Mouse (Mus musculus): ENCODE measurements around the gene Olfm2. TPM values are rescaled to one million over a fixed set of nuclear protein-coding genes. Genes with fewer than 3 reads are reported as not detected.

The Olfm2 gene
- polyA plus RNA-seq, 1 experiment from 2014 or later: 64.4 TPM

DNA sequence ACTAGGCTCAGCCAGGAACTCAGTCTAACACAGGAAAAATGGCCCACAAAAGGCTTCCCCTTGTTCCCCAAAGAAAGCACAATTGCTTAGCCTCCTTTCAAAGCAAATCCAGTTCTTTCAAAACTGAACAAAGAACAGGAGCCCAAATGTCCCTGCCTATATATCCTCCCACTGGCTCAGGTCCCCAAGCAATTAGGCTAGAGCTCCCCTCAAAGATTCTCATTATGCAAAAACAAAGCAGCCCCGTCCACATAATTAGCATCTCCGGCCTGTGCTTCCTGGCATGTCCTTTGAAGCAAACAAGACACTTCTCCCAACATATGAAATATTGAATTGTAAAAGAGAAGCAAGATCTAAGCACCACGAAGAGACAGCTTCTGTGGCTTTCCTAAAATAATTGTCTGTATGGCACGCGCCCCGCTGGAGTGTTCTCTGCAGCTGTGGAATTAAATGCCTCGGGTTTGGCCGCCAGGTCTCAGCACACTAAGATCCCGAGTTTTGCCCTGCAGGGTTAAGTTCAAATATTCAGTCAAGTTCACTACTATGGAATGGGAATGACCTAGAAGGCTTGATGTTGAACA, 65.7 kb downstream of the Olfm2 start:
- 73% methylated on average over 9 of the region's 9 CpGs for WGBS
- Histone ChIP-seq H3K9ac (ENCODE audit: low read depth, low read length) (no peak overlapping the region), H3K4me3 (ENCODE audit: low read depth, low read length) (no peak overlapping the region), H3K36me3 (ENCODE audit: control insufficient read depth, insufficient read depth, low read length) (no peaks in the 10 kb centered on the region), H3K9me3 (ENCODE audit: control insufficient read depth, low read length) (no peaks in the 10 kb centered on the region), H3K4me1 (replicated peaks; ENCODE audit: control insufficient read depth, insufficient read depth, low read length) (no peaks in the 10 kb centered on the region), H3K27ac (ENCODE audit: low read depth, low read length) (0 out of 2 replicates have a peak overlapping the region, but pooled peaks have one; percentile 27), H3K27me3 (ENCODE audit: control insufficient read depth, insufficient read depth, low read length) (no peaks in the 10 kb centered on the region), H3K4me2 (replicated peaks; ENCODE audit: low read depth, low read length) (no peak overlapping the region)
- ATAC-seq (ENCODE audit: low FRiP score): no peak
- DNase-seq (ENCODE audit: low spot score): no peak

- WGBS: 94% methylated on average over 12 of the region's 12 CpGs
- H3K4me3 ChIP-seq (ENCODE audit: low read depth, low read length): no peak overlapping the region
- H3K4me2 ChIP-seq (replicated peaks; ENCODE audit: low read depth, low read length): no peak overlapping the region
- H3K27me3 ChIP-seq (ENCODE audit: control insufficient read depth, insufficient read depth, low read length): no peaks in the 10 kb centered on the region
- DNase-seq (ENCODE audit: low spot score) (no peak), ATAC-seq (ENCODE audit: low FRiP score) (no peak)
- no peaks in the 10 kb centered on the region for H3K36me3 ChIP-seq (ENCODE audit: control insufficient read depth, insufficient read depth, low read length)
- H3K4me1 ChIP-seq (replicated peaks; ENCODE audit: control insufficient read depth, insufficient read depth, low read length): no peaks in the 10 kb centered on the region
- 0 out of 2 replicates have a peak overlapping the region, but pooled peaks have one; percentile 17 for H3K27ac ChIP-seq (ENCODE audit: low read depth, low read length)
- H3K9ac ChIP-seq (ENCODE audit: low read depth, low read length): no peak overlapping the region
- H3K9me3 ChIP-seq (ENCODE audit: control insufficient read depth, low read length): no peaks in the 10 kb centered on the region
Measured at GRCm38 (mm10) chr9:20677892-20678291, 68.3 kb downstream of the Olfm2 start.

GRCm38 (mm10) chr9:20672047-20672446, 74.1 kb downstream of the Olfm2 start:
- ATAC-seq (ENCODE audit: low FRiP score): no peak
- Histone ChIP-seq H3K27me3 (ENCODE audit: control insufficient read depth, insufficient read depth, low read length) (no peaks in the 10 kb centered on the region), H3K27ac (ENCODE audit: low read depth, low read length) (no peak overlapping the region), H3K9me3 (ENCODE audit: control insufficient read depth, low read length) (no peaks in the 10 kb centered on the region), H3K9ac (ENCODE audit: low read depth, low read length) (no peak overlapping the region), H3K4me2 (replicated peaks; ENCODE audit: low read depth, low read length) (no peak overlapping the region), H3K36me3 (ENCODE audit: control insufficient read depth, insufficient read depth, low read length) (no peaks in the 10 kb centered on the region), H3K4me1 (replicated peaks; ENCODE audit: control insufficient read depth, insufficient read depth, low read length) (no peaks in the 10 kb centered on the region; the same call in 1 of the 2 replicates), H3K4me3 (ENCODE audit: low read depth, low read length) (no peak overlapping the region)
- DNase-seq (ENCODE audit: low spot score): no peak
- WGBS: 91% methylated on average over 16 of the region's 16 CpGs

DNA sequence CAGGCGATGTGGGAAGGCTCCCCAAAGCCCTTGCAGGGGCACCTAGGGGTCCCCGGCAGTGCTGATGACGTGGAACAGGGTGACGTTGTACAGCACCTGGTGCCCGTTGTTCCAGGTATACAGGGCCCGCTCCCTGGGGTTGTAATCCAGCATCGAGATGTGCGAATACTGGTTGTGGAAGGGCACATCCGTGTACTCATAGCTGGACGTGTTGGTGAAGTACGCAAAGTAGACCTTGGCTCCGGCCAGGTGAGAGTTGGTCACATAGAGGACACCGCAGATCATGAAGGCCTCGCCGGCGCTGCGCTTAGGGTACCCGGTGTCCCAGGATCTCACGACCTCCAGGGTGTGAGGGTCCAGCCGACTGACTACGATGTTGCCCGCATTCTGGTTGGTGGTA, 78.1 kb downstream of the Olfm2 start:
- Histone ChIP-seq H3K4me2 (replicated peaks; ENCODE audit: low read depth, low read length) (no peak overlapping the region), H3K9ac (ENCODE audit: low read depth, low read length) (no peak overlapping the region), H3K9me3 (ENCODE audit: control insufficient read depth, low read length) (no peaks in the 10 kb centered on the region), H3K27ac (ENCODE audit: low read depth, low read length) (no peak overlapping the region), H3K36me3 (ENCODE audit: control insufficient read depth, insufficient read depth, low read length) (no peaks in the 10 kb centered on the region), H3K4me1 (replicated peaks; ENCODE audit: control insufficient read depth, insufficient read depth, low read length) (peaks cover 18% of the 10 kb centered on the region), H3K4me3 (ENCODE audit: low read depth, low read length) (no peak overlapping the region), H3K27me3 (ENCODE audit: control insufficient read depth, insufficient read depth, low read length) (no peaks in the 10 kb centered on the region)
- 93% methylated on average over 22 of the region's 22 CpGs for WGBS
- DNase-seq (ENCODE audit: low spot score): no peak
- no peak for ATAC-seq (ENCODE audit: low FRiP score)

DNA sequence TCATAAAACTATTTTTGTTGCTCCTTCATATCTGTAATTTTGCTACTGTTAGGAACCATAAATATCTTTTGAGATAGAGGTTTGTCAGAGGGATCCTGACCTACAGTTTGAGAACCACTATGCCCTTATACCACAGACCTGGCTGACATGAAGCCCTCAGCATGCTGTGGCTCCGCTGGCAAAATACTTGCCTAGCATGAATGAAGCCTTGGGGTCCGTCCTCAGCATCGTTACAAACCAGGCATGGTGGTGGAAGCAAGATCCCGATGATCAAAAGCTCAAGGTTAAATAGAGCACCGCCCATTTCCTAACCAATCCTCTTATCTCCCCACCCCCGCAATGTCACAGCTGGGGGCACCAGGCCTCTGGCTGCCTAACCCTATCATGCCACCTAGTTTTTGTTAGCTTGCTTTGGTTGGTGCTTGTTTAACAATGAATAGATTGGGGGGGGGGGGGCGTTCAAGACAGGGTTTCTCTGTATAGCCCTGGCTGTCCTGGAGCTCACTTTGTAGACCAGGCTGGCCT, 79.6 kb downstream of the Olfm2 start:
- WGBS: 18% methylated on average over 7 of the region's 7 CpGs

DNA sequence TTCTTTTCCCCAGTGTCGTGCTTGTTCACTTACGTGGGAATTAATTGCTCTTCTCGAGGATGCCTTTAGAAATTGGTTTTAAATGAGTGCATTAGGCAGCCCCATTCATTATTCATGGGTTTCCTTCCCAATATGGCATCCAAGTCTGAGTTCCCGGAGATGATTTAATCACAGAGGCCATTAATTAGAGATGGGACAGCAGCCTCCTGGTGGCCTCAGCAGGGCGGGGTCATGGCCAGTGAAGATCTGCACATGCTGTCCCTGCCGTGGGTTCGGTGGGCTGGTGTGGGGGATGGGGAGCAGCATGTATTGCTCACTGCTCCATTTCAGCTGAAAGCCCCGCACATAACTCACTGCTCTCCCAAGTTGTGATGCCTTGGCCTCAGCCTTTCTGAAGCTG, 80.2 kb downstream of the Olfm2 start:
- ATAC-seq (ENCODE audit: low FRiP score): peak; percentile 59
- WGBS: 18% methylated on average over 8 of the region's 8 CpGs

More for the DNA sequence above, 79.6 kb downstream of the Olfm2 start:
- Histone ChIP-seq H3K36me3 (ENCODE audit: control insufficient read depth, insufficient read depth, low read length) (peaks cover 3% of the 10 kb centered on the region; the same call in 1 of the 2 replicates), H3K4me1 (replicated peaks; ENCODE audit: control insufficient read depth, insufficient read depth, low read length) (peaks cover 19% of the 10 kb centered on the region), H3K27ac (ENCODE audit: low read depth, low read length) (no peak overlapping the region), H3K4me3 (ENCODE audit: low read depth, low read length) (no peak overlapping the region), H3K9me3 (ENCODE audit: control insufficient read depth, low read length) (no peaks in the 10 kb centered on the region), H3K4me2 (replicated peaks; ENCODE audit: low read depth, low read length) (no peak overlapping the region), H3K9ac (ENCODE audit: low read depth, low read length) (no peak overlapping the region), H3K27me3 (ENCODE audit: control insufficient read depth, insufficient read depth, low read length) (no peaks in the 10 kb centered on the region)
- no peak for DNase-seq (ENCODE audit: low spot score)
- no peak for ATAC-seq (ENCODE audit: low FRiP score)

GRCm38 (mm10) chr9:20664982-20665637, 81.0 kb downstream of the Olfm2 start:
- peak overlapping the region; percentile 80 for H3K27ac ChIP-seq (ENCODE audit: low read depth, low read length)
- 79% methylated on average over 5 of the region's 5 CpGs for WGBS
- no peak overlapping the region for H3K9ac ChIP-seq (ENCODE audit: low read depth, low read length)
- H3K27me3 ChIP-seq (ENCODE audit: control insufficient read depth, insufficient read depth, low read length): no peaks in the 10 kb centered on the region
- peaks cover 6% of the 10 kb centered on the region; the same call in 1 of the 2 replicates for H3K36me3 ChIP-seq (ENCODE audit: control insufficient read depth, insufficient read depth, low read length)
- DNase-seq (ENCODE audit: low spot score) (no peak), ATAC-seq (ENCODE audit: low FRiP score) (no peak)
- peaks cover 19% of the 10 kb centered on the region for H3K4me1 ChIP-seq (replicated peaks; ENCODE audit: control insufficient read depth, insufficient read depth, low read length)
- H3K4me3 ChIP-seq (ENCODE audit: low read depth, low read length): no peak overlapping the region
- no peaks in the 10 kb centered on the region for H3K9me3 ChIP-seq (ENCODE audit: control insufficient read depth, low read length)
- no peak overlapping the region for H3K4me2 ChIP-seq (replicated peaks; ENCODE audit: low read depth, low read length)

More for the DNA sequence above, 80.2 kb downstream of the Olfm2 start:
- H3K9me3 ChIP-seq (ENCODE audit: control insufficient read depth, low read length): no peaks in the 10 kb centered on the region
- no peak overlapping the region for H3K9ac ChIP-seq (ENCODE audit: low read depth, low read length)
- peak; percentile 64 for DNase-seq (ENCODE audit: low spot score)
- peaks cover 19% of the 10 kb centered on the region for H3K4me1 ChIP-seq (replicated peaks; ENCODE audit: control insufficient read depth, insufficient read depth, low read length)
- H3K27me3 ChIP-seq (ENCODE audit: control insufficient read depth, insufficient read depth, low read length): no peaks in the 10 kb centered on the region
- peak overlapping the region; percentile 80 for H3K27ac ChIP-seq (ENCODE audit: low read depth, low read length)
- H3K4me3 ChIP-seq (ENCODE audit: low read depth, low read length): no peak overlapping the region
- H3K36me3 ChIP-seq (ENCODE audit: control insufficient read depth, insufficient read depth, low read length): peaks cover 4% of the 10 kb centered on the region; the same call in 1 of the 2 replicates
- no peak overlapping the region for H3K4me2 ChIP-seq (replicated peaks; ENCODE audit: low read depth, low read length)

GRCm38 (mm10) chr9:20664366-20664765, 81.8 kb downstream of the Olfm2 start:
- no peak overlapping the region for H3K4me2 ChIP-seq (replicated peaks; ENCODE audit: low read depth, low read length)
- WGBS: 80% methylated on average over 2 of the region's 2 CpGs

More at GRCm38 (mm10) chr9:20664366-20664765, 81.8 kb downstream of the Olfm2 start:
- peak; percentile 31; the same call in 1 of the 2 replicates for ATAC-seq (ENCODE audit: low FRiP score)
- Histone ChIP-seq H3K9ac (ENCODE audit: low read depth, low read length) (no peak overlapping the region), H3K27ac (ENCODE audit: low read depth, low read length) (peak overlapping the region; percentile 80), H3K27me3 (ENCODE audit: control insufficient read depth, insufficient read depth, low read length) (no peaks in the 10 kb centered on the region), H3K9me3 (ENCODE audit: control insufficient read depth, low read length) (no peaks in the 10 kb centered on the region), H3K36me3 (ENCODE audit: control insufficient read depth, insufficient read depth, low read length) (peaks cover 6% of the 10 kb centered on the region; the same call in 1 of the 2 replicates), H3K4me1 (replicated peaks; ENCODE audit: control insufficient read depth, insufficient read depth, low read length) (peaks cover 19% of the 10 kb centered on the region), H3K4me3 (ENCODE audit: low read depth, low read length) (no peak overlapping the region)
- peak; percentile 20 for DNase-seq (ENCODE audit: low spot score)
